Mouse (Mus musculus) neutrophil, adult 5-6 weeks (primary cell): ENCODE results near the gene Olfr547. TPM values are rescaled to one million over a fixed set of nuclear protein-coding genes. Genes with fewer than 3 reads are reported as not detected.

Experiments used
- ATAC-seq: fragments of 151-379, 151-347 bp; 2 replicates; pipeline ENCODE4 v1.8.0; 2017; ENCODE audit warnings: mild to moderate bottlenecking, moderate TSS enrichment; ENCODE audit not compliant: insufficient number of reproducible peaks, poor library complexity, low FRiP score, severe bottlenecking; ENCODE audit errors: extremely low read depth
- total RNA-seq: library from RNA; stranded (forward); fragments of 200-1000 nt; gene quantifications from 2 replicates; pipeline ENCODE4 v1.2.3, GENCODE M21; 2017

The Olfr547 gene
- total RNA-seq, 1 experiment from 2014 or later = not detected

- no peak for ATAC-seq
Measured at GRCm38 (mm10) chr7:102553279-102553678, 18.7 kb downstream of the Olfr547 start.

DNA sequence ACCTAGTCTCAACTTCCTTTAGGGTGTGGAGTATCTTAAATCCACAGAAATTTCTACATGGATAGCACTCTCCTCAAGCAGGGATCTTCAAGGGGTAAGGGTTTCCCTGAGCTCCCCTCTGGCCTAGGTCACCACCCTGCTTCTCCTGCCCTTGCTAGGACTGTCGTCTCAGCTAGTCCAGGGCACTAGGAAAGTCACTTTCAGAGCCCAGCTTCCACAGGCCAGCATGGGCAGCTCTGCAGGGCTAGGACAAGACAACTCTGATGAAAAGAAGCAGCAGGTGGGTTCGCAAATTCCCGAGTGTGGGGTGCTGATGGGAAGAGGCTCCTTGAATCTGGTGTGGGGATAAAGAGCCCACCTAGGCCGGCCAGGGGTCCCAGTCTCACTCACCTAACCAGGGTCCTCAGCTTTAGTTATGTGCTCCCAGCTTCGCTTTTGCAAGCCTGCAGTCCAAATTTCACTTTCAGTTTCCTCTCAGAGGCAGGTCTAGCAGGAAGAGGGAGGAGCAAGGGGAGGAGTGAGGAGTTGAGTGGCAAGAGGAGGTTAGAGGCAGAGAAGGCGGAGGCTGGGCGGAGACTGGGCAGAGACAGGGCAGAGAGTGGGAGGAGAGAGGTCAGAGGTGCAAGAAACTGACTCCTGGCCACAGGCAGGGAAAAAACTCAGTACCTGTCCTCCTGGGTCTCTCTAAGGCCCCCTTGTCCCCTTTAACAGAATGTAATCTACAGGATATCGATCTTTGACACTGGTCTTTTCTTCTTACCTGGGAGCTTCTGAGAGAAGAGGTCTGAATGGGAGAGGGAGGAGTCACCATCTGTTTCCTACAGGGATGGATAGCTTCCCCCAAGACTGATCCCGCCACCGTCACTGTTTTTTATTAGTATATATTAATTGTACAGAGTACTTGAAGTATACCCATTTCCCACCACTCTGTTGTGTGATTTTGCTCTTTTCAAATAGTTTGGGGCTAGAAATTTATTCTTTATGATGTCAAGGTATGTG lies 30.7 kb downstream of the Olfr547 start, which contains the start of gene Trim21:
TSS of gene Trim21 (minus strand) at position 488 of the 999 bp plus-strand sequence.
- peak; percentile 100 for ATAC-seq

- ATAC-seq = no peak
Measured at GRCm38 (mm10) chr7:102566219-102566618, 31.7 kb downstream of the Olfr547 start.

DNA sequence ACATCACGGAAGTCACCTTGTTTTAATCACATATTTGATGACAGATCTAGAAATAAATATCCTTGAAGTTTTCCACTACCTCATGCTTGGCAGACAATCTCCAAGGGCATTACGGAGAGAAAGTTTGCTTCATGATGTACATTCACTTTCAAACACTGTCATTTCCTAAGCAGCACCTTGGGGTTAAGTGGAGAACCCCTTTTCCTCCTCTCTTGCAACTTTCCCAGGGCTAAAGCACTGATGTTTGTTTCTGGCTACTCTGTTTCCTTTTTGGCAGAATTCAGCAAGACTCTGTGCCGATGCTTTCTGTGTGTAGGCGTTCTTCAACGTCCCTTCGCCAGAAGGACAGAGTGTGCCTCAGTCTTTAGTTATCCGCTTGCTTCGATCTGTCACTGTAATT lies 36.6 kb downstream of the Olfr547 start, which contains the start of gene Olfr550:
TSS of gene Olfr550 (plus strand) at position 301 of the 400 bp plus-strand sequence.
- ATAC-seq = no peak

- no peak for ATAC-seq
Measured at GRCm38 (mm10) chr7:102573174-102573830, 38.8 kb downstream of the Olfr547 start.

- no peak for ATAC-seq
Measured at GRCm38 (mm10) chr7:102575998-102576397, 41.4 kb downstream of the Olfr547 start.

Other genes with a start within 250 kb of the Olfr547 start
- gene Rrm1, start 93.1 kb upstream of the Olfr547 start, total RNA-seq = 50.5 and 58.1 TPM in 2 replicates
- not detected in 2 replicates for gene Olfr543, start 53.1 kb upstream of the Olfr547 start, total RNA-seq
- not detected in 2 replicates for gene Olfr544, start 46.4 kb upstream of the Olfr547 start, total RNA-seq
- gene Olfr545, start 35.2 kb upstream of the Olfr547 start, total RNA-seq = not detected in 2 replicates
- gene Olfr548-ps1, start 6.1 kb downstream of the Olfr547 start, total RNA-seq = not detected in 2 replicates
- not detected in 2 replicates for gene Olfr549, start 15.1 kb downstream of the Olfr547 start, total RNA-seq
- 48.9 and 65.3 TPM in 2 replicates for gene Trim21, start 30.7 kb downstream of the Olfr547 start, total RNA-seq
- gene Olfr550, start 36.7 kb downstream of the Olfr547 start, total RNA-seq = 0.12 TPM in 1 of 2 replicates, not detected in the other
- gene Olfr551, start 57.1 kb downstream of the Olfr547 start, total RNA-seq = not detected in 2 replicates
- not detected in 2 replicates for gene Olfr552, start 63.0 kb downstream of the Olfr547 start, total RNA-seq
- not detected in 2 replicates for gene Olfr553, start 83.5 kb downstream of the Olfr547 start, total RNA-seq
- gene Olfr554, start 103.7 kb downstream of the Olfr547 start, total RNA-seq = 0.47 TPM in 1 of 2 replicates, not detected in the other
- not detected in 2 replicates for gene Olfr555, start 124.1 kb downstream of the Olfr547 start, total RNA-seq
- not detected in 2 replicates for gene Olfr556, start 130.2 kb downstream of the Olfr547 start, total RNA-seq
- gene Trim68, start 152.6 kb downstream of the Olfr547 start, total RNA-seq = 10.6 and 12.5 TPM in 2 replicates
- not detected in 2 replicates for gene Olfr557, start 161.2 kb downstream of the Olfr547 start, total RNA-seq
- not detected in 2 replicates for gene Olfr558, start 167.5 kb downstream of the Olfr547 start, total RNA-seq
- gene Olfr33, start 184.3 kb downstream of the Olfr547 start, total RNA-seq = not detected in 2 replicates
- not detected in 2 replicates for gene Olfr559, start 192.7 kb downstream of the Olfr547 start, total RNA-seq
- gene Olfr560, start 224.6 kb downstream of the Olfr547 start, total RNA-seq = 0.37 TPM in 1 of 2 replicates, not detected in the other
- gene Olfr78, start 224.7 kb downstream of the Olfr547 start, total RNA-seq = 0.12 TPM in 1 of 2 replicates, not detected in the other
- not detected in 2 replicates for gene Olfr561, start 236.5 kb downstream of the Olfr547 start, total RNA-seq